Mouse (Mus musculus) forebrain, embryonic 12.5 days (tissue): ENCODE measurements at regions not wholly inside any gene's neighbourhood (a gene's known extent, or its start where the extent isn't known, plus 50 kb on each side); places are given as distances from the start of the nearest gene placed in this dataset.

ENCODE experiments used
- ATAC-seq: fragments of 200-750 bp; cut with Nextera tagmentation; 2 replicates; pipeline ENCODE4 v1.8.0; 2017; ENCODE audit warnings: moderate TSS enrichment; ENCODE audit not compliant: low FRiP score
- H3K27ac ChIP-seq: fragments of 300-500 bp; sonication (generic); 2 replicates; pipeline ENCODE4 v1.5.1; 2016; ENCODE audit warnings: mild to moderate bottlenecking
- H3K27me3 ChIP-seq: fragments of 300-500 bp; sonication (generic); 2 replicates; pipeline ENCODE4 v1.6.1; 2016; ENCODE audit warnings: mild to moderate bottlenecking
- H3K36me3 ChIP-seq: fragments of 300-500 bp; sonication (generic); replicated peaks from 2 replicates; pipeline ENCODE4 v1.6.1; 2016; ENCODE audit warnings: mild to moderate bottlenecking
- H3K4me1 ChIP-seq: fragments of 300-500 bp; sonication (generic); 2 replicates; pipeline ENCODE4 v1.6.1; 2016
- H3K4me2 ChIP-seq: fragments of 300-500 bp; sonication (generic); 2 replicates; pipeline ENCODE4 v1.6.1; 2016; ENCODE audit warnings: mild to moderate bottlenecking, moderate library complexity
- H3K4me3 ChIP-seq: fragments of 300-500 bp; sonication (generic); replicated peaks from 2 replicates; pipeline ENCODE4 v1.5.1; 2016; ENCODE audit warnings: mild to moderate bottlenecking
- H3K9ac ChIP-seq: fragments of 300-500 bp; sonication (generic); 2 replicates; pipeline ENCODE4 v1.6.1; 2016; ENCODE audit warnings: mild to moderate bottlenecking
- H3K9me3 ChIP-seq: fragments of 300-500 bp; sonication (generic); 2 replicates; pipeline ENCODE4 v1.6.1; 2016
- WGBS: fragments of 180-500 bp; shearing (Covaris S2); methylation state at CpG from one replicate; pipeline ENCODE4 v1.1.7; 2016; 5-methylcytosine and 5-hydroxymethylcytosine counted together

DNA sequence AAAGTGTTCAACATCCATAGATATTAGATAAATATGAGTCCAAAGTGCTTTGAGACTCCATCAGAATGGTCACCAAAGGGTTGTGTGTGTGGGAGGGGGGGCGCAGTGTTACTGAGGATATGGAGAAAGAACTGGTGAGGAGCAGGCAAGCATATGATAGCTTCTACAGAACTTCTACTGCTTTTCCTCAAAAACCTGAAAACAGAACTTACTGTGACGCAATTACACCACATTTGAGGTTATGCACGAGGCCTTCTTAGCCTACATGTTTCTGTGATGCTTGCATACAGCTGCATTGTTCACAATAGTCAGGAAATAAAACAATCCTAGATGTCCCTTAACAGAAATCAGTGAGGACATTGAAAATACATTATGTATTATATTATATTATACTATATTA is 425.5 kb downstream of the Flrt2 start:
- H3K4me3 ChIP-seq = no peak overlapping the region
- H3K9ac ChIP-seq = no peak overlapping the region
- 95% methylated on average over 3 of the region's 3 CpGs for WGBS
- H3K27me3 ChIP-seq = no peaks in the 10 kb centered on the region
- no peak overlapping the region for H3K4me2 ChIP-seq
- ATAC-seq = no peak
- peaks cover 10% of the 10 kb centered on the region for H3K4me1 ChIP-seq
- H3K9me3 ChIP-seq = no peaks in the 10 kb centered on the region
- no peak overlapping the region for H3K27ac ChIP-seq
- H3K36me3 ChIP-seq = no peaks in the 10 kb centered on the region

DNA sequence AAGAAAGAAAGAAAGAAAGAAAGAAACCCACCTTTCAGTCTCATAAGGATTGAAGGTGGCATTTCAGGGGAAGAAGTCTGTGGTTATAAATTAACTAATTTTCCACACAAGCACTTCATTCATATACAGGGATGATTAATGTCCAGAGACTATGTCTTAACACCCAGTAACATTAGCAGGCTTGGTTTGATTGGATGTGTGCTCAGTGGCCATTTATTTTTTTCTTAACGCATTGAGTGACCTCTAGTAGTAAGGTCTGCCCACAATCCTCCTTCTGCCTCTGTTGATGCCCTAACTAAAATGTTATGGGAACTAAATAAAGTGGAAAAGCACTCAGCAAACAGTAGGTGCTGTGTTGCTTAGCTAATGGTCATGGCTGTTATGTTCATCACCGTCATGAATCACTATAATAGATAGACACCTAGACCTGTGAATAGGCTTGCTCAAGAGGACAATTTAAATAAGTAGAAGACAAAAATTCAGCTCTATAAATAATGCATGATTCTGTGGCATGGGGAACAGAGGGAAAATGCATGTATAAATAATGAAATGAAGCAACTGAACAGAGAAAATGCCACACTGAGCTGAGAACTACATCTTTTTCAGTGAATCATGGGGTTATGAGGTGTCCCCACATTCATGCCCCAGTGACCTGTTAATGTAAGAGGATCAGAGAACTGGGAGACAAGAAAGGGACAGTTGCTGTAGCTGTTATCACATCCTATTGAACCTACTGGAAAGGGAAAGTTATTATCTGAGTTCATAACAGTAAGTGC is 432.3 kb downstream of the Flrt2 start:
- Histone ChIP-seq H3K27ac (no peak overlapping the region), H3K4me3 (no peak overlapping the region), H3K4me2 (no peak overlapping the region), H3K9me3 (no peaks in the 10 kb centered on the region), H3K36me3 (no peaks in the 10 kb centered on the region), H3K9ac (no peak overlapping the region), H3K27me3 (no peaks in the 10 kb centered on the region), H3K4me1 (no peaks in the 10 kb centered on the region; the same call in 1 of the 2 replicates)
- 69% methylated on average over 2 of the region's 2 CpGs for WGBS
- ATAC-seq = 0 out of 2 replicates have a peak, but pooled peaks have one; percentile 27

DNA sequence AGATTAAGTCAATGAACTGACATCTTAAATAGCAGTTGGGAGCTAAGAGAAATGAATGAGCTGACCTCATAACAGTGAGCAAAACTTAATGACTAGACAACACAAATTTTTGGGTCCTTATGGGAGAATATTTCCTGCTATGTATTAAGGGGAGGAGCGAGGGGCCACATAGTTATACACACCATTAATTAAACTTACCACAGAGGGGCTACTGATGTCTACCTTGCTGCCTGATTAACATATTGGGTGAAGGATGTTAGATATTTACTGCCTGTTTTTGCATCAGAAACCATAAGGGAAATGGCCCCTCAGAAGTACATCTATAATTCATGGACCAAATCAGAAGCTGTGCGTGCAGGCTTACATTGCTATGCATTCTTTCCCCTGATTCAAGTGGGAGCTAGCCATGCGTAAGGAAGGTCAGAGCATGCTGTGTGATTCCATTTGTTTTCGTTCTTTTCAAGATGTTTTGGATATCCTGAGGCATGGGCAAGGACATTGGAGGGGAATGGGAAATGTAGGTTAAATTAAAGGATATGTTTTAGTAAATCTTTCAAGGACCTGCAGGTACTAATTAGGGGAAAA is 437.9 kb downstream of the Flrt2 start:
- H3K4me3 ChIP-seq = no peak overlapping the region
- 39% methylated on average over 4 of the region's 4 CpGs for WGBS
- no peak overlapping the region for H3K9ac ChIP-seq
- no peak overlapping the region for H3K27ac ChIP-seq
- ATAC-seq = 0 out of 2 replicates have a peak, but pooled peaks have one; percentile 61
- no peaks in the 10 kb centered on the region for H3K36me3 ChIP-seq
- no peak overlapping the region for H3K4me2 ChIP-seq
- H3K4me1 ChIP-seq = peaks cover 8% of the 10 kb centered on the region
- no peaks in the 10 kb centered on the region for H3K27me3 ChIP-seq
- no peaks in the 10 kb centered on the region for H3K9me3 ChIP-seq

DNA sequence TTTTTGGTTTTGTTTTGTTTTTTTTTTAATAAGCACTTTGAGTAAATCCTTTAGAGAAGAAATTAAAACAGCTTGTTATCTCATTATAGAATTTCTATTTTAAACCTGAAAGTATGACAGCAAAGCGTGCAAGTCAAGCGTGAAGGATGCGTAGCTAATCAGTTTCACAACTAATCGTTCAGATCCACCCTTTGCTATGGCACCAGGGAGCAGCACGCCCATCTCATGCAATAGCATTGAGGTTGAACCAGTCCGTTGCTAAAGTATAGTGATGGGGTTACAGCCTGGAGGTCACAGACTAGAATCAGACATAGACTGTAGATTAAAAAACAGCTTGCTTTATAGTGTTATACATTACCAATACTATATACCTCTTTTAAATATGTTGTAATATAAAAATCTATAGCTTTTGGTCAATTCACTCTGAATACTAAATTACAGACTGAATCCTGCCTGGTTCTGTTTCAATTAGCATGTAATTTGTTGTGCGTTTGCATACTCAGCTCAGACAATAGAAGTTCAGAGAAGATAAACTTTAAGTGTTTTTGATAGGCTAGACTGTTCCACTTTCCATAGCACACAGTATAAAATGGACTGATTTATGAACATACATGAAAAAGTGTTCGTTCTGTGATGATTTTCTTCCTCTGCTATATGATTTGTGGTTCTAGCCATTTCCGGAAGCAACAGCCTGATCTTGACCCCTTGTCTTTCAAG is 438.9 kb downstream of the Flrt2 start:
- Histone ChIP-seq H3K36me3 (no peaks in the 10 kb centered on the region), H3K4me1 (peaks cover 8% of the 10 kb centered on the region), H3K27ac (no peak overlapping the region), H3K9ac (no peak overlapping the region), H3K9me3 (no peaks in the 10 kb centered on the region), H3K27me3 (no peaks in the 10 kb centered on the region), H3K4me2 (no peak overlapping the region), H3K4me3 (no peak overlapping the region)
- WGBS = 73% methylated on average over 9 of the region's 9 CpGs
- ATAC-seq = no peak

DNA sequence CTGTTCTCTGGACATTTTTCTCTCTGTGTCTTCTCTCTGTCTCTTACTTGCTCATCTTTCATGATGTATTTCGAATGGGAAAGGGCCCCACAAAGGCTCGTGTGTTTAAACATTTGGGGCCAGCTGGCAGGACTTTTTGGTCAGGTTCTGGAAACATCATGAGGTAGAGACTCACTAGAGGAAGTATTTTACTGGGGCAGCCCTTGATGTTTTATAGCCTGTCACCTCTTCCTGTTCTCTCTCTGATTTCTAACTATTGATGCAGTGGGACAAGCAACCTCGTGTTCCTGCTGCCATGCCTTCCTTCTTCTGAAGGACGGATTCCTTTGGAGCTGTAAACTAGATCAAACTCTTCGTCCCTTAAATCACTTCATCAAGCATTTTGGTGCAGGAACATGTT is 442.1 kb downstream of the Flrt2 start:
- 77% methylated on average over 5 of the region's 5 CpGs for WGBS
- no peak for ATAC-seq
- H3K4me2 ChIP-seq = no peak overlapping the region

DNA sequence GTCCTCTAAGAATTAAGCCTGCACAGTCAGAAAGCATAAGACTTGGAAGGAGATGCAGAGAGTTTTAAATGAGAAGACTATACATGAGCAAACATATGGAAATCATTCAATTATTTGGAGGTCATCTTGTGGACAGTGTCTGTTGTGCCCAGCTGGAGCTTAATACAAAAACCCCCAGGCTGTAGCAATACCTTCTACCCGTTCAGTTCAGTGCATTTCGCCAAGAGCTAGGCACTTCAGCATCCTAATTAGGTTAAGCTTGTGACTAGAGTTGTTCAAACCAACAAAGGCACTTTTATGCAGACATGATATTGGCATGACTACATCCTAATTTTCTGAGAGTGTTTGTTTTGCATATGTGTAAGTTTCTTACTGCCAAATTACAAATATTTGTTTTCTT is 449.7 kb downstream of the Flrt2 start:
- Histone ChIP-seq H3K9ac (no peak overlapping the region), H3K4me3 (no peak overlapping the region), H3K4me2 (no peak overlapping the region), H3K36me3 (no peaks in the 10 kb centered on the region), H3K4me1 (no peaks in the 10 kb centered on the region), H3K27ac (no peak overlapping the region), H3K27me3 (no peaks in the 10 kb centered on the region), H3K9me3 (no peaks in the 10 kb centered on the region)
- ATAC-seq = peak; percentile 55; the same call in 1 of the 2 replicates
- 31% methylated on average over 2 of the region's 2 CpGs for WGBS

More for the DNA sequence above, 442.1 kb downstream of the Flrt2 start:
- H3K27me3 ChIP-seq = no peaks in the 10 kb centered on the region
- H3K27ac ChIP-seq = no peak overlapping the region
- no peaks in the 10 kb centered on the region for H3K9me3 ChIP-seq
- H3K4me1 ChIP-seq = peaks cover 8% of the 10 kb centered on the region
- no peak overlapping the region for H3K9ac ChIP-seq
- H3K36me3 ChIP-seq = no peaks in the 10 kb centered on the region
- H3K4me3 ChIP-seq = no peak overlapping the region

DNA sequence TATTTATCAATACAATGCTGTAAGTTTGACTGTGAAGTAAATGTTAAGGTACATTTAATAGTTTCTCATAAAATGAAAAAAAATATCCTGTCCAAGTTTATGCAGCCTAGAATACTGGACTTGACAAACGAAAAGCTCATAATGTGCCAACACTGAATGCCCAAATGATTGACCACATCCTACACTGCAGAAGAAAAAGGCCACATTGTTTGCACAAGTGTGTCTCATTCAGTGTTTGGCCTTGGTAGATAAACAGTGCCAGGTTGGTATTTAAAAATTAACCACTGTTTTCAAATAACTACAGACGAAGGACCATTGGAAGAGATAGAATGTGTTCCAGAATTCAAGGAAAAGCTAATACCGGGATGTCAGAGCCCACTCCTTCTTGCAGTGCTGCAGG is 462.1 kb downstream of the Flrt2 start:
- H3K9ac ChIP-seq = no peak overlapping the region
- H3K4me3 ChIP-seq = no peak overlapping the region
- H3K36me3 ChIP-seq = no peaks in the 10 kb centered on the region
- H3K9me3 ChIP-seq = no peaks in the 10 kb centered on the region
- H3K27ac ChIP-seq = no peak overlapping the region
- WGBS = 83% methylated on average over 3 of the region's 3 CpGs
- H3K27me3 ChIP-seq = no peaks in the 10 kb centered on the region
- H3K4me1 ChIP-seq = no peaks in the 10 kb centered on the region
- ATAC-seq = no peak
- H3K4me2 ChIP-seq = no peak overlapping the region

DNA sequence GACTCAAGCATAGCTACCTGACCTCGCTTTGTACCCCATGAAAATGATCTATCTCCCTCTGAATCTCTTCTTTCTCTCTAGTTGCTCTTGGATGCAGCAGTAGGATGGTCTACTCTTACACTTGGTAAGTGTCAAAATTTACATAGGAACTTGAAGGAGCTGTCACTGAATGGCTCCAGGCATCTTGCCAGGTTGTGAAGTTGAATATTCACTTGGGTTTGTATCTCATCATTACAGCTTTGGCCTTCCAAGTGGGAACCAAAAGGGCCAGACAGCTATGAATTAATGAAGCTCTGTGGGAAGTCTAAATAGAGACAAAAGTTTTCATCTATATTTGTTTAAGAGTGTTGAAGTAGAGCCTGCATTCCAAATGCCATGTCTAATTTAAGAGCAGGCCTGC is 475.5 kb downstream of the Flrt2 start:
- WGBS = 84% methylated on average over 1 of the region's 1 CpGs
- ATAC-seq = no peak

DNA sequence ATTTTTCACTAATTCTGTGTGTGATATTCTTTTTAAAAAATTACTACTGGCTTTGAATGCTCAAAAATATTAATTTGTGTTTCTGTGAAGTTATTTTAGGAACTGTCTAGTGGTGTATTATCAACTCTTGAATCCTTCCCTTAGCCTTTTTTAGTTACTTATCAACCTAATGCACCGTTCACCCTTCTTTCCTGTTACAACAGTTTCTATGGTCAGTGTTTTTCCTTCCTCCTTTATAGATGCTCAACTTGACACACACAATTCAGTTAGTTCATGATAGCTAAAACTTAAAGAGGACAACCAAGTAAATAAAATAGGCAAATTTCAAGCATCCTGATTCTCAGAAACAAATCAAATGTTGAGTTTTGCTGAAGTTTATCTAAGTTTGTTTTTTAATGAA is 506.9 kb downstream of the Flrt2 start:
- Histone ChIP-seq H3K4me3 (no peak overlapping the region), H3K4me1 (no peaks in the 10 kb centered on the region), H3K9ac (no peak overlapping the region), H3K27me3 (no peaks in the 10 kb centered on the region), H3K4me2 (no peak overlapping the region), H3K36me3 (no peaks in the 10 kb centered on the region), H3K27ac (no peak overlapping the region), H3K9me3 (no peaks in the 10 kb centered on the region)
- 81% methylated on average over 1 of the region's 1 CpGs for WGBS
- ATAC-seq = no peak

More for the DNA sequence above, 475.5 kb downstream of the Flrt2 start:
- H3K4me3 ChIP-seq = no peak overlapping the region
- no peak overlapping the region for H3K27ac ChIP-seq
- no peaks in the 10 kb centered on the region for H3K27me3 ChIP-seq
- H3K9me3 ChIP-seq = no peaks in the 10 kb centered on the region
- H3K4me2 ChIP-seq = no peak overlapping the region
- H3K36me3 ChIP-seq = no peaks in the 10 kb centered on the region
- no peak overlapping the region for H3K9ac ChIP-seq
- H3K4me1 ChIP-seq = no peaks in the 10 kb centered on the region

DNA sequence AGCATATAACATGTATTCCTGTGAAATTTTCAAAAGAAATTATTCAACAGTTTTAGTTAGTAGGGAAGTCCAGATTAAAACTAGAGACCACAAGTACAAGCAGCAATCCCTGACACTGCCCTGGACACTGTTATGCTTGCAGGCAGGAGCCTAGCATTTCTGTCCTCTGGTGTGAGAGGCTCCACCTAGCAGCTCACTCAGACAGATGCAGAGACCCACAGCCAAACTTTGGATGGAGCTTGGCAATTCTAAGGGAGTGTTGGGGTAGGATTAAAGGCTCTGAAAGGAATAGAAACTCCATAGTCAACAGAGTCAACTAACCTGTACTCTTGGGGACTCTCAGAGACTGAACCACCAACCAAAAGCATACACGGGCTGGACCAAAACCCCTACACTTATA is 509.8 kb downstream of the Flrt2 start:
- WGBS = 93% methylated on average over 1 of the region's 1 CpGs
- Histone ChIP-seq H3K27ac (no peak overlapping the region), H3K4me2 (no peak overlapping the region), H3K4me1 (no peaks in the 10 kb centered on the region), H3K27me3 (no peaks in the 10 kb centered on the region), H3K4me3 (no peak overlapping the region), H3K9ac (no peak overlapping the region), H3K9me3 (no peaks in the 10 kb centered on the region), H3K36me3 (no peaks in the 10 kb centered on the region)
- no peak for ATAC-seq

DNA sequence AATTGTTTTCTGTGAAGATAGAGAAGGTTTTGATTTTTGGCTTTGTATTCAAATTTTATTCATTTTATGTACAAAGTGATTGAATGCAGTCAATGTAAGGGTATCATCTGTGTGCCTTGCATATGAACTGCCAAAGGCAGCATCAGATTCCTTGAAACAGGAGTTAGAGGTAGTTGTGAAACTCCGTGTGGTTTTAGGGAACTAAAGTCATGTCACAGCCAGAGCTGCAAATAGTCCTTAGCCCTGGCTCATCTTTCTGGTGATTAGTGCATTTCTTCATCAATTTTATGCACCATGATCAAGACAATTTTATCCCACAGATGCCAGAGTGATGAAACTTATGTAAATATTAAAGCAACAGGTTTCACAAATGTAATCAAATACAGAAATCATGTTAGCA is 534.4 kb downstream of the Flrt2 start:
- H3K9me3 ChIP-seq = no peaks in the 10 kb centered on the region
- H3K27ac ChIP-seq = no peak overlapping the region
- no peaks in the 10 kb centered on the region for H3K27me3 ChIP-seq
- H3K36me3 ChIP-seq = no peaks in the 10 kb centered on the region
- no peak overlapping the region for H3K9ac ChIP-seq
- ATAC-seq = no peak
- H3K4me2 ChIP-seq = no peak overlapping the region
- WGBS = 78% methylated on average over 1 of the region's 1 CpGs
- no peak overlapping the region for H3K4me3 ChIP-seq
- no peaks in the 10 kb centered on the region for H3K4me1 ChIP-seq

DNA sequence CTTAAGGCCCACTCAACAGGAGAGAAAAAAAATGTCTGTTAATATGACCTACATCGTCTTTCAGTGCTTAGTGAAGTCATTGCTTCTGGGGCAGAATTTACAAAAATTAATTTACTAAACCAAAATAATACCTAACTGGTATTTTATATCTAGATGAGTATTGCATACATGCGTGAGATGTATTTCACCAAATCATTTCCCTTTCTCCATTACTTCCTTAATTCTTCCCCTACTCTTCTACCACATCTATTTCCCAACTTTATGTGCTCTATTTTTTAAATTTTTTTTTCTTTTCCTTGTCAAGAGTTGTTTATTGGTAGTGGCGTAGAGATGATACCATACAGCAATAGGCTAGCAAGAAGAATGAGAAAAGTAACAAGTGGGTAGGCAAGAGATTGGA is 536.7 kb downstream of the Flrt2 start:
- Histone ChIP-seq H3K9me3 (no peaks in the 10 kb centered on the region), H3K36me3 (no peaks in the 10 kb centered on the region), H3K9ac (no peak overlapping the region), H3K4me1 (no peaks in the 10 kb centered on the region), H3K4me2 (no peak overlapping the region), H3K4me3 (no peak overlapping the region), H3K27me3 (no peaks in the 10 kb centered on the region), H3K27ac (no peak overlapping the region)
- no peak for ATAC-seq
- WGBS = 93% methylated on average over 3 of the region's 3 CpGs
